ENCODE assay signal across 8 mouse cellular contexts in genomic region chr10:79900951-79901410, GRCm38 (mm10). TPM values are rescaled to one million over a fixed set of nuclear protein-coding genes. Genes with fewer than 3 reads are reported as not detected.
DNase-seq lines count a peak whose midpoint lies in the region; ATAC-seq and TF ChIP-seq lines count a peak whose summit lies in the region.

No protein-coding gene starts in this region.

- H3K4me2 ChIP-seq in embryonic facial prominence, embryonic 13.5 days = no peak overlapping the region
- no peak overlapping the region for H3K4me2 ChIP-seq in midbrain, embryonic 15.5 days
- H3K4me2 ChIP-seq in intestine, embryonic 15.5 days (replicated peaks) = no peak overlapping the region
- no peak overlapping the region for H3K4me2 ChIP-seq in kidney, embryonic 14.5 days (replicated peaks; ENCODE audit: low read depth, low read length)

- TF ChIP-seq CTCF in cerebellum, adult 2 months (IDR thresholded peaks at IDR 0.05; ENCODE audit: borderline replicate concordance, insufficient read depth, low read depth, low read length) = no peak; the same call in 1 of the 2 replicates

- H3K4me1 ChIP-seq in cerebellum, adult 2 months (ENCODE audit: control insufficient read depth, insufficient read depth, low read length) = peaks cover 8% of the 10 kb centered on the region
- no peaks in the 10 kb centered on the region for H3K4me1 ChIP-seq in embryonic facial prominence, embryonic 13.5 days
- H3K4me1 ChIP-seq in midbrain, embryonic 15.5 days = peaks cover 9% of the 10 kb centered on the region; the same call in 1 of the 2 replicates
- H3K4me1 ChIP-seq in intestine, embryonic 15.5 days (replicated peaks) = peaks cover 15% of the 10 kb centered on the region
- peaks cover 3% of the 10 kb centered on the region; the same call in 1 of the 2 replicates for H3K4me1 ChIP-seq in kidney, embryonic 14.5 days (ENCODE audit: control insufficient read depth, insufficient read depth, low read length)

- WGBS in cerebellum, adult 2 months = 11% methylated on average over 2 of the region's 2 CpGs
- 26% methylated on average over 2 of the region's 2 CpGs for WGBS in embryonic facial prominence, embryonic 13.5 days
- 5% methylated on average over 2 of the region's 2 CpGs for WGBS in midbrain, embryonic 15.5 days
- 68% methylated on average over 2 of the region's 2 CpGs for WGBS in intestine, embryonic 15.5 days
- WGBS in kidney, embryonic 14.5 days = 47% methylated on average over 2 of the region's 2 CpGs

- no peaks in the 10 kb centered on the region for H3K9me3 ChIP-seq in embryonic facial prominence, embryonic 13.5 days
- H3K9me3 ChIP-seq in midbrain, embryonic 15.5 days = no peaks in the 10 kb centered on the region
- no peaks in the 10 kb centered on the region for H3K9me3 ChIP-seq in intestine, embryonic 15.5 days
- H3K9me3 ChIP-seq in kidney, embryonic 14.5 days (ENCODE audit: control insufficient read depth, low read length) = no peaks in the 10 kb centered on the region

- peaks cover 91% of the 10 kb centered on the region for H3K36me3 ChIP-seq in embryonic facial prominence, embryonic 13.5 days
- H3K36me3 ChIP-seq in midbrain, embryonic 15.5 days (replicated peaks) = peaks cover 23% of the 10 kb centered on the region
- H3K36me3 ChIP-seq in intestine, embryonic 15.5 days = peaks cover 34% of the 10 kb centered on the region
- peaks cover 67% of the 10 kb centered on the region for H3K36me3 ChIP-seq in kidney, embryonic 14.5 days (ENCODE audit: control insufficient read depth, insufficient read depth, low read length)

- peak; percentile 46 to 55 for DNase-seq in cerebellum, adult 2 months
- no peak for DNase-seq in cerebellum, adult 11 months
- DNase-seq in layer of hippocampus, adult 11-12 months (ENCODE audit: low spot score) = peak; percentile 81
- no peak for DNase-seq in urinary bladder, adult 2 months (ENCODE audit: low spot score)

- H3K9ac ChIP-seq in embryonic facial prominence, embryonic 13.5 days = 0 out of 2 replicates have a peak overlapping the region, but pooled peaks have one; percentile 27
- H3K9ac ChIP-seq in midbrain, embryonic 15.5 days = 0 out of 2 replicates have a peak overlapping the region, but pooled peaks have one; percentile 4
- H3K9ac ChIP-seq in intestine, embryonic 15.5 days = no peak overlapping the region
- H3K9ac ChIP-seq in kidney, embryonic 14.5 days (ENCODE audit: low read depth, low read length) = no peak overlapping the region

- H3K27ac ChIP-seq in cerebellum, adult 2 months (ENCODE audit: insufficient read depth, low read length) = no peak overlapping the region
- no peak overlapping the region for H3K27ac ChIP-seq in embryonic facial prominence, embryonic 13.5 days
- H3K27ac ChIP-seq in midbrain, embryonic 15.5 days = peak overlapping the region; percentile 30
- H3K27ac ChIP-seq in intestine, embryonic 15.5 days = no peak overlapping the region
- no peak overlapping the region for H3K27ac ChIP-seq in kidney, embryonic 14.5 days (ENCODE audit: low read depth, low read length)

- H3K4me3 ChIP-seq in cerebellum, adult 2 months (replicated peaks; ENCODE audit: insufficient read depth, low read depth, low read length) = no peak overlapping the region
- H3K4me3 ChIP-seq in embryonic facial prominence, embryonic 13.5 days = no peak overlapping the region
- H3K4me3 ChIP-seq in midbrain, embryonic 15.5 days = no peak overlapping the region
- H3K4me3 ChIP-seq in intestine, embryonic 15.5 days (replicated peaks) = no peak overlapping the region
- no peak overlapping the region for H3K4me3 ChIP-seq in kidney, embryonic 14.5 days (ENCODE audit: low read length)

- no peaks in the 10 kb centered on the region for H3K27me3 ChIP-seq in cerebellum, adult 2 months (ENCODE audit: control insufficient read depth, insufficient read depth, low read length)
- H3K27me3 ChIP-seq in embryonic facial prominence, embryonic 13.5 days = no peaks in the 10 kb centered on the region
- no peaks in the 10 kb centered on the region for H3K27me3 ChIP-seq in midbrain, embryonic 15.5 days (replicated peaks)
- H3K27me3 ChIP-seq in intestine, embryonic 15.5 days (replicated peaks) = no peaks in the 10 kb centered on the region
- H3K27me3 ChIP-seq in kidney, embryonic 14.5 days (ENCODE audit: control insufficient read depth, insufficient read depth, low read length) = no peaks in the 10 kb centered on the region

- ATAC-seq in embryonic facial prominence, embryonic 13.5 days (ENCODE audit: insufficient number of reproducible peaks, insufficient read depth, low FRiP score, low TSS enrichment, low read depth) = no peak
- ATAC-seq in midbrain, embryonic 15.5 days (replicated peaks) = peak; percentile 57
- ATAC-seq in intestine, embryonic 15.5 days = no peak
- ATAC-seq in kidney, embryonic 14.5 days (ENCODE audit: low FRiP score, low TSS enrichment) = no peak

- TF ChIP-seq POLR2A in cerebellum, adult 2 months (IDR thresholded peaks at IDR 0.05; ENCODE audit: borderline replicate concordance, insufficient read depth, low read length) = no peak

RNA-seq across cellular contexts. Expression of gene Med16, which starts 7.7 kb away (rescaled TPM):
- polyA plus RNA-seq in cerebellum, adult 2 months (2012; rRNA removed) = 46.5 and 47.4 TPM in 2 replicates
- polyA plus RNA-seq in embryonic facial prominence, embryonic 13.5 days (2015; fragmentation: Nextera tagmentation; extraction: Ambion mirVana) = 47.6 and 49.3 TPM in 2 replicates
- 64.5 and 66.5 TPM in 2 replicates for polyA plus RNA-seq in midbrain, embryonic 15.5 days (2015; fragmentation: Nextera tagmentation; extraction: Ambion mirVana)
- polyA plus RNA-seq in urinary bladder, adult 2 months (2012; rRNA removed) = 31.7 and 40.9 TPM in 2 replicates
- polyA plus RNA-seq in intestine, embryonic 15.5 days (2015; fragmentation: Nextera tagmentation; extraction: Ambion mirVana) = 37.3 and 39.8 TPM in 2 replicates
- 48.0 and 61.2 TPM in 2 replicates for polyA plus RNA-seq in kidney, embryonic 14.5 days (2014; fragmentation: Nextera tagmentation; extraction: Ambion mirVana)

RNA-seq across cellular contexts. Expression of gene Gm26602, which starts 9.7 kb away (rescaled TPM):
- polyA plus RNA-seq in cerebellum, adult 2 months (2012; rRNA removed) = not detected in 2 replicates
- 8.1 and 29.9 TPM in 2 replicates for polyA plus RNA-seq in embryonic facial prominence, embryonic 13.5 days (2015; fragmentation: Nextera tagmentation; extraction: Ambion mirVana)
- polyA plus RNA-seq in midbrain, embryonic 15.5 days (2015; fragmentation: Nextera tagmentation; extraction: Ambion mirVana) = not detected in 2 replicates
- polyA plus RNA-seq in urinary bladder, adult 2 months (2012; rRNA removed) = not detected in 2 replicates
- polyA plus RNA-seq in intestine, embryonic 15.5 days (2015; fragmentation: Nextera tagmentation; extraction: Ambion mirVana) = 17.7 TPM in 1 of 2 replicates, not detected in the other
- 4.6 and 10.8 TPM in 2 replicates for polyA plus RNA-seq in kidney, embryonic 14.5 days (2014; fragmentation: Nextera tagmentation; extraction: Ambion mirVana)

RNA-seq across cellular contexts. Expression of gene Cfd, which starts 10.3 kb away (rescaled TPM):
- 0.29 and 0.41 TPM in 2 replicates for polyA plus RNA-seq in cerebellum, adult 2 months (2012; rRNA removed)
- not detected in 2 replicates for polyA plus RNA-seq in embryonic facial prominence, embryonic 13.5 days (2015; fragmentation: Nextera tagmentation; extraction: Ambion mirVana)
- polyA plus RNA-seq in midbrain, embryonic 15.5 days (2015; fragmentation: Nextera tagmentation; extraction: Ambion mirVana) = not detected in 2 replicates
- 564 and 1,194 TPM in 2 replicates for polyA plus RNA-seq in urinary bladder, adult 2 months (2012; rRNA removed)
- not detected in 2 replicates for polyA plus RNA-seq in intestine, embryonic 15.5 days (2015; fragmentation: Nextera tagmentation; extraction: Ambion mirVana)
- polyA plus RNA-seq in kidney, embryonic 14.5 days (2014; fragmentation: Nextera tagmentation; extraction: Ambion mirVana) = not detected in 2 replicates

RNA-seq across cellular contexts. Expression of gene Elane, which starts 14.9 kb away (rescaled TPM):
- polyA plus RNA-seq in cerebellum, adult 2 months (2012; rRNA removed) = 0.15 TPM in 1 of 2 replicates, not detected in the other
- 1.9 TPM in 1 of 2 replicates, not detected in the other for polyA plus RNA-seq in embryonic facial prominence, embryonic 13.5 days (2015; fragmentation: Nextera tagmentation; extraction: Ambion mirVana)
- polyA plus RNA-seq in midbrain, embryonic 15.5 days (2015; fragmentation: Nextera tagmentation; extraction: Ambion mirVana) = 1.2 TPM in 1 of 2 replicates, not detected in the other
- 0.19 TPM in 1 of 2 replicates, not detected in the other for polyA plus RNA-seq in urinary bladder, adult 2 months (2012; rRNA removed)
- polyA plus RNA-seq in intestine, embryonic 15.5 days (2015; fragmentation: Nextera tagmentation; extraction: Ambion mirVana) = 1.1 and 2.6 TPM in 2 replicates
- not detected in 2 replicates for polyA plus RNA-seq in kidney, embryonic 14.5 days (2014; fragmentation: Nextera tagmentation; extraction: Ambion mirVana)

RNA-seq across cellular contexts. Expression of gene Kiss1r, which starts 15.8 kb away (rescaled TPM):
- polyA plus RNA-seq in cerebellum, adult 2 months (2012; rRNA removed) = 12.1 and 12.8 TPM in 2 replicates
- 0.98 and 1.3 TPM in 2 replicates for polyA plus RNA-seq in embryonic facial prominence, embryonic 13.5 days (2015; fragmentation: Nextera tagmentation; extraction: Ambion mirVana)
- 3.1 and 3.3 TPM in 2 replicates for polyA plus RNA-seq in midbrain, embryonic 15.5 days (2015; fragmentation: Nextera tagmentation; extraction: Ambion mirVana)
- 5.5 and 5.7 TPM in 2 replicates for polyA plus RNA-seq in urinary bladder, adult 2 months (2012; rRNA removed)
- 0.52 and 1.1 TPM in 2 replicates for polyA plus RNA-seq in intestine, embryonic 15.5 days (2015; fragmentation: Nextera tagmentation; extraction: Ambion mirVana)
- 0.47 and 0.61 TPM in 2 replicates for polyA plus RNA-seq in kidney, embryonic 14.5 days (2014; fragmentation: Nextera tagmentation; extraction: Ambion mirVana)

Comparison
In these comparisons a context has a peak if more than half of its experiments do, and no peak if none do; other contexts are left out.
1. DNase-seq: peak in cerebellum, adult 2 months (2 of 2) and layer of hippocampus, adult 11-12 months (single experiment); none in cerebellum, adult 11 months (single experiment) and urinary bladder, adult 2 months (single experiment).
2. H3K9ac ChIP-seq: peak in embryonic facial prominence, embryonic 13.5 days (single experiment) and midbrain, embryonic 15.5 days (single experiment); none in intestine, embryonic 15.5 days (single experiment) and kidney, embryonic 14.5 days (single experiment).
3. RNA of gene Cfd, which starts 10.3 kb away (polyA plus RNA-seq): 564 to 1,194 TPM in urinary bladder, adult 2 months; 0.29 to 0.41 TPM in cerebellum, adult 2 months, not detected in embryonic facial prominence, embryonic 13.5 days, not detected in midbrain, embryonic 15.5 days, not detected in intestine, embryonic 15.5 days and not detected in kidney, embryonic 14.5 days; every median in the first group is over 100 times any median in the second.